16 mouse cellular contexts compared by ENCODE assay signal in genomic region chr13:20130731-20131130, GRCm38 (mm10).
"Had no signal": no experiment of that assay in that cellular context is flagged by ENCODE, and none has a peak within 500 bp of the region (broad histone marks: within the 10 kb centered on the region; RNA-seq: fewer than 3 reads in every experiment).

No protein-coding gene starts in this region.

- H3K27ac ChIP-seq: lung, embryonic 15.5 days; macrophage; midbrain, embryonic 13.5 days; midbrain, embryonic 15.5 days; neural tube, embryonic 12.5 days had no signal

- H3K4me3 ChIP-seq: lung, embryonic 15.5 days; megakaryocyte, embryonic 14.5 days; midbrain, embryonic 13.5 days; midbrain, embryonic 15.5 days; neural tube, embryonic 12.5 days; stomach, embryonic 15.5 days had no signal

- H3K27me3 ChIP-seq: lung, embryonic 15.5 days; midbrain, embryonic 13.5 days; midbrain, embryonic 15.5 days; neural tube, embryonic 12.5 days; stomach, embryonic 15.5 days had no signal

- H3K4me2 ChIP-seq: lung, embryonic 15.5 days; midbrain, embryonic 11.5 days; midbrain, embryonic 13.5 days; midbrain, embryonic 15.5 days; neural tube, embryonic 12.5 days; stomach, embryonic 15.5 days had no signal

- H3K9me3 ChIP-seq: lung, embryonic 15.5 days; midbrain, embryonic 13.5 days; midbrain, embryonic 15.5 days; neural tube, embryonic 12.5 days; stomach, embryonic 15.5 days had no signal

- H3K9ac ChIP-seq: lung, embryonic 15.5 days; midbrain, embryonic 13.5 days; midbrain, embryonic 15.5 days; neural tube, embryonic 12.5 days; stomach, embryonic 15.5 days had no signal

- H3K4me1 ChIP-seq: midbrain, embryonic 15.5 days had no signal

- H3K36me3 ChIP-seq: lung, embryonic 15.5 days; midbrain, embryonic 13.5 days; midbrain, embryonic 15.5 days; neural tube, embryonic 12.5 days; stomach, embryonic 15.5 days had no signal

- DNase-seq: lung, adult 2 months; lung, postnatal 14 days; lung, postnatal 36 days; right cerebral cortex, postnatal 14 days; thymus, adult 2 months; thymus, postnatal 25 days; thymus, postnatal 4 days had no signal

- ATAC-seq: lung, postnatal 0 days; midbrain, embryonic 13.5 days; midbrain, embryonic 15.5 days had no signal
